Mouse (Mus musculus): Measurements from ENCODE around the gene Sh3pxd2b.

GRCm38 (mm10) chr11:32331075-32331474, 16.5 kb upstream of the Sh3pxd2b start:
- TF ChIP-seq CTCF (IDR thresholded peaks at IDR 0.05; ENCODE audit: borderline replicate concordance, extremely low read depth, insufficient read depth, insufficient read length) (no peak), POLR2A (IDR thresholded peaks at IDR 0.05; ENCODE audit: borderline replicate concordance, extremely low read depth, insufficient read depth, insufficient read length, poor library complexity, severe bottlenecking) (no peak)
